Mouse (Mus musculus): ENCODE results near the gene Fam219a. TPM values are rescaled to one million over a fixed set of nuclear protein-coding genes. Genes with fewer than 3 reads are reported as not detected.

The Fam219a gene
- total RNA-seq, 2 experiments from 2014 or later, result 18.6 to 21.8 TPM

DNA sequence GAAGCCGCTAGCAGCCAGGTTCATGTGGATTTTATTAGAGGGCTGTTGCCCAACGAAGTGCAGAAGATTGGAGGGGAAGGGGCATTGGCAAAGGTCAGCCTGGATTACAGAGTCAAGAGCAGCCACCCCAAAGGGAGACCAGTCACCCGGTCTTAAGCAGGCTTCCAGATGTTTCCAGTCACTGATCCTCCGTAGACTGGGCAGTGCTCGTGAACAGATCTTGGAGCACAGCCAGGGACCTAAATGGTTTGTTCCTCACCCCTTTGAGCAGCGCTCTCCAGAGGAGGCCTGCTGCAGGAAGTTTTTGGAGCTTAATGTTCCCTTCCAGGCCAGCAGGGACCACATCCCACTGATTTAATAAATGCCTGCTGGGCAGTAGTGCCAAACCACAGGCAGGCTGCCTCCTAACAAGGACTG, 87.7 kb downstream of the Fam219a start:
- intact Hi-C loops (cut with DNase I), result no loop called here
- DNase-seq, result peak; percentile 74 to 78

DNA sequence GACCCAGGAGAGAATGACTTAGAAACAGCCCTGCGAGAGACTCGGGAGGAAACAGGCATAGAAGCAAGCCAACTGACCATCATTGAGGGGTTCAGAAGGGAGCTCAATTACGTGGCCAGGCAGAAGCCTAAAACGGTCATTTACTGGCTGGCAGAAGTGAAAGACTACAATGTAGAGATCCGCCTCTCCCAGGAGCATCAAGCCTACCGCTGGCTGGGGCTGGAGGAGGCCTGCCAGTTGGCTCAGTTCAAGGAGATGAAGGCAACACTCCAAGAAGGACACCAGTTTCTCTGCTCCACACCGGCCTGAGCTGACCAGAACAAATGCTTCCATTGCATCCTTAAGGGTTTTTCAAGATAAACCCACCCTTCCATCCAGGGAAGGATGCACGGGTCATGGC, 89.1 kb downstream of the Fam219a start:
- intact Hi-C loops (cut with DNase I), result no loop called here
- DNase-seq, result peak; percentile 76 to 81

GRCm38 (mm10) chr4:41479456-41479804, 89.9 kb downstream of the Fam219a start:
- intact Hi-C loops (cut with DNase I), result no loop called here
- DNase-seq, result peak; percentile 66 to 73

- DNase-seq, result peak in 1 of 2 experiments; percentile 12
- intact Hi-C loops (cut with DNase I), result no loop called here
Observed at GRCm38 (mm10) chr4:41478751-41479455, 90.4 kb downstream of the Fam219a start.

GRCm38 (mm10) chr4:41477648-41478160, 91.6 kb downstream of the Fam219a start:
- intact Hi-C loops (cut with DNase I), result no loop called here
- DNase-seq, result no peak

DNA sequence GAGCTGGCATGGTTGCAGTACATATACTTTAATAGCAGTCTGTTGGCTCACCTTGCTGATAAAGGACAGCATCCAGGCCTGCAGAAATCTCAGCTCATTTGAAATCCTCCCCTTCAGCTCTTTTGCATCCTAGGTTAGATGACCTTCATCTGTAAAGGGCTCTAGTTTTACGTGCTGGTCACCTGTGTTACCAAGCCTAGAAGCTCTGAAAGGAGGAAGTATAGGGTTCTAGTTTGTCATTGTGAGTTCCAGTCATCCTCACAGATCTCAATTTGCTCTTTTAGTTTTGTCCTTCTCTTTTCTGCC, 98.0 kb downstream of the Fam219a start:
- no peak for DNase-seq
- intact Hi-C loops (cut with DNase I), result no loop called here

DNA sequence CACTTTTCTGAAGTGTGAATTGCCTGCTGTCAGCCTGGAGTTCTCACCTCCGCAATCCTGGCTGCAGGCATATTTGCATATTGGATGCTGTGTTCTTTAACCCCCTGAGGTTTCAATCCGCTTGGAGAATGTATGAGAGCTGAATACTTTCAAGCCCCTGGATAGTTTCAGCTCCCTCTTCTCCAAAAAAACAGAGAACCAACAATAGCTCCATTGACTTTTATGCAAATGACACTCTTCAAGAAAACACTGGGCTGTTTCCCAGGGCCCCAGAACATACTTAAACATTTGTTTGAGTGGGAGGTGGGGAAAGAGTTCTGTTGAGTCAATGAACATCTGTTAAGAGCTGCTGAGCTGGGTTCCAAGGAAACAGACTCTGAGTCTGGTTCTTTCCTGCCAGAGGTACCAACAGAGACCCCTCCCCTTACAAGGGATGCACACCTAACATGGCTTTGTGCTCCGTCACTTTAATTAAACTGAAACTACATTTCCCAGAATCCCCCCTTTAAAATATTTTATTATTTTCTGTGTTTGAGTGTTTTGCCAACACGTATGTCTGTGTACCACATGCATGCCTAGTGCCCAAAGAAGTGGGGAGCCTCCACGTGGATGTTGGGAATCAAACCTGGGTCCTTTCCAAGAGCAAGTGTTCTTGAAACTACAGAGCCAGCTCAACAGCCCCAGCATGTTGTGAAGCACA, 98.5 kb downstream of the Fam219a start:
- intact Hi-C loops (cut with DNase I), result no loop called here
- peak; percentile 43 to 64 for DNase-seq

DNA sequence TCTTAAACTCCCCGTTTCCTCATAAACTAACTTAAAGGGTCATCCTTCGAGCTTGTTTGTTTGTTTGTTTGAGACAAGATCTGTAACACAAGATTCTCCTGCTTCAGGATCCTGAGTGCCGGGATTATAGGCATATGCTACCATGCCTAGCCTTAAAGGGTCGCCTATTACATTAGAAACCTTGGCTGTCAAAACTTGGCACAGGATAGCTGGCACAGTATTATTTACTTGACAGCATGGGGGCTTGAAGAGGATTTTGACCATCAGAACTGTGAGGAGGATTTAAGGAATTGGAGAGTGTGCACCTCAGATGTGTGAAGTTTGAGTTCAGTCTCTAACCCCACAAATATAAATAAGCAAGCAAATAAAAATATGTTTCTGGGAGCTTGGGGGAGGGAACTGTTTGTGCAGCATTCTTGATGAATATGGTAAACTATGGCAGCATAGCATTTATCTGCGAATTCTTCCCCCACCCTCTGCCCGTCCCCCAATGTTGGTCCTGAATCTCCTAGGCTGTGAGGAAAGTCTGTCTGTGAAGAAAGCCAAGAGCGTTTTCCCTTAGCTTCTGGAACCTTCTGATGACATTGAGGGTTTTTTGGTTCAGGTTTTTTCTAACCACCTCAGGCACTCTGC, 99.2 kb downstream of the Fam219a start:
- intact Hi-C loops (cut with DNase I), result no loop called here

DNA sequence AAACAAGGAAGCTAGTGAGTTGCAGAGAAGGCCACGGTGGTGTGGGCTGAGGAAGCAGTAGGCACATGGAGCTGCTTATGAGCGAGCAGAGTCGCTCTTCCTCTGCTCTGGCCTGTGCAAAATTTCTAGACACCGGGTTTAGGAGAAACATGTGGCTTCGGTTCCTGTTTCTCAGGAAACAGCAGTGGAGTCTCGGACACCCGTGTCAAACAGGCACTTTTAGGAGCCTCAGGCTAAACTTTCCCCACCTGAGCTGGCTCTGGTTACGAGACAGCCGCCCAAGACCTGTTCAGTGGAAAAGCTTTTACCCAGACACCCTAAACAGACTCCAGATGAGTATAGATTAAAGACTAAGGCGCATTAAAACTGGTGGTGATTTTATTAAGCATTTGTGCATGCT, 100.1 kb downstream of the Fam219a start:
- no peak for DNase-seq
- intact Hi-C loops (cut with DNase I), result loop anchor here (2.0 to 5.0 kb wide), 6 partner anchors 36 to 240 kb away; partner anchors contain the start of genes Dnaic1 and Fam219a

More for the DNA sequence above, 99.2 kb downstream of the Fam219a start:
- DNase-seq, result no peak

GRCm38 (mm10) chr4:41468396-41469080, 100.8 kb downstream of the Fam219a start:
- intact Hi-C loops (cut with DNase I), result loop anchor here (2.0 to 5.0 kb wide), 6 partner anchors 36 to 240 kb away; partner anchors contain the start of genes Dnaic1 and Fam219a
- DNase-seq, result peak; percentile 75 to 84

Other genes with a start within 250 kb of the Fam219a start
- 10 to 100 TPM; 38.9 to 43.5 TPM for gene Ubap1, start 220.5 kb downstream of the Fam219a start, total RNA-seq (2021)
- gene Kif24, start 104.7 kb downstream of the Fam219a start, total RNA-seq (2021), result 1 to 10 TPM; 1.4 to 2.0 TPM
- gene Nudt2, start 104.4 kb downstream of the Fam219a start, total RNA-seq (2021), result 10 to 100 TPM; 25.6 to 27.9 TPM
- 10 to 100 TPM; 10.1 to 10.6 TPM for gene AI464131, start 66.5 kb downstream of the Fam219a start, total RNA-seq (2021)
- under 1 TPM in 1 of 2 experiments, not detected in 1; 0.31 TPM for gene 1110017D15Rik, start 52.2 kb downstream of the Fam219a start, total RNA-seq (2021)
- gene Dnaic1, start 237 bp upstream of the Fam219a start, total RNA-seq (2021), result 1 to 10 TPM in 1 of 2 experiments, under 1 TPM in 1; 0.84 to 1.6 TPM
- gene Enho, start 70.8 kb upstream of the Fam219a start, total RNA-seq (2021), result 1 to 10 TPM; 4.2 to 4.4 TPM
- gene Cntfr, start 127.6 kb upstream of the Fam219a start, total RNA-seq (2021), result 1 to 10 TPM; 3.3 to 7.5 TPM
- 10 to 100 TPM; 65.3 to 66.2 TPM for gene Il11ra1, start 130.5 kb upstream of the Fam219a start, total RNA-seq (2021)
- 10 to 100 TPM; 28.0 to 32.1 TPM for gene Rpp25l, start 144.0 kb upstream of the Fam219a start, total RNA-seq (2021)
- 10 to 100 TPM; 85.9 to 92.3 TPM for gene Dctn3, start 153.6 kb upstream of the Fam219a start, total RNA-seq (2021)
- gene Arid3c, start 161.6 kb upstream of the Fam219a start, total RNA-seq (2021), result not detected
- 10 to 100 TPM; 57.7 to 66.1 TPM for gene Galt, start 185.7 kb upstream of the Fam219a start, total RNA-seq (2021)
- gene Sigmar1, start 186.6 kb upstream of the Fam219a start, total RNA-seq (2021), result 10 to 100 TPM; 23.8 to 28.6 TPM
- gene Ccl27a, start 204.7 kb upstream of the Fam219a start, total RNA-seq (2021), result 10 to 100 TPM; 23.1 to 24.3 TPM